In the genomic region with DNA sequence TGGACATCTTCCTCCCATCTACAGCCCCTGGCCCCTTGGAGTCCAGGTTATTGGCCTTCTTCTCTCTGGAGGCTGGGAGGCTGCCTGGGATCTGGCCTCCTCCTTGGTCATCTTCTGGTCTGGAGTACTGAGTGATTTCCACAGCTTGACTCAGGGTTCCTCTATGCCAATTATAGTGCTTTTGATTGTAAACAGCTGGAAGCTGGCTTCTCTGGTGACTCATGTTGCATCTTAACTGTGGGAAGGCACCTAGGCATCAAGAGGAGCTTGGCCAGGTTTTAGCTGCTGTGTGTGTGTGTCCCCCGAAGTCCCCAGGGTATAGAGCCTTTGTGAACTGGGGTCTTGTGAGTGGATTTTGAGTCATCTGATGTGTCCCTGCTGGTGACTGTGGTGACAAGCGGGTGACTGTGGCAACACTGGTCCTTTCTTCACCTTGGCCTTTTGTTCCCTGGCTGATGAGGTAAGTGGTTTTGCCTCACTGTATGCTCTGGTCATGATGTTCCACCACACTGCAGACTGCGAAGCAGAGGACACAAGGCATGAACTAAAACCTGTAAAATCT, we compare ENCODE assay signal across 21 mouse cellular contexts.
"Had no signal": no experiment of that assay in that cellular context is flagged by ENCODE, and none has a peak within 500 bp of the region (broad histone marks: within the 10 kb centered on the region; RNA-seq: fewer than 3 reads in every experiment).

No protein-coding gene starts in this region.

- H3K27me3 ChIP-seq: limb, embryonic 13.5 days; liver, embryonic 12.5 days; liver, embryonic 15.5 days; neural tube, embryonic 12.5 days; neural tube, embryonic 15.5 days; stomach, embryonic 15.5 days had no signal

- H3K9me3 ChIP-seq: limb, embryonic 10.5 days; limb, embryonic 13.5 days; liver, embryonic 12.5 days; liver, embryonic 15.5 days; neural tube, embryonic 15.5 days; stomach, embryonic 15.5 days had no signal

- H3K4me1 ChIP-seq: limb, embryonic 10.5 days; limb, embryonic 13.5 days; neural tube, embryonic 12.5 days; stomach, embryonic 15.5 days had no signal

- ATAC-seq: liver, embryonic 12.5 days had no signal

- H3K4me2 ChIP-seq: limb, embryonic 13.5 days; liver, embryonic 12.5 days; liver, embryonic 15.5 days; midbrain, embryonic 11.5 days; neural tube, embryonic 12.5 days; neural tube, embryonic 15.5 days; stomach, embryonic 15.5 days had no signal

- H3K27ac ChIP-seq: kidney, postnatal 0 days; layer of hippocampus, adult 2 months; limb, embryonic 10.5 days; limb, embryonic 13.5 days; liver, embryonic 12.5 days; liver, embryonic 15.5 days; neural tube, embryonic 12.5 days; neural tube, embryonic 15.5 days; stomach, embryonic 15.5 days had no signal

- DNase-seq: kidney, postnatal 25 days; layer of hippocampus, adult 9-11 months; liver; lung, adult 2 months; lung, postnatal 14 days; lung, postnatal 4 days; midbrain, embryonic 14.5 days; retina, postnatal 1 day; right cerebral cortex, postnatal 25 days; spleen, adult 18-20 months; thymus, postnatal 25 days had no signal

- H3K4me3 ChIP-seq: layer of hippocampus, adult 2 months; limb, embryonic 10.5 days; limb, embryonic 13.5 days; liver, embryonic 12.5 days; liver, embryonic 15.5 days; neural tube, embryonic 12.5 days; neural tube, embryonic 15.5 days; stomach, embryonic 15.5 days had no signal

- H3K36me3 ChIP-seq: liver, embryonic 15.5 days; stomach, embryonic 15.5 days had no signal

- H3K9ac ChIP-seq: limb, embryonic 13.5 days; liver, embryonic 12.5 days; liver, embryonic 15.5 days; neural tube, embryonic 12.5 days; neural tube, embryonic 15.5 days; stomach, embryonic 15.5 days had no signal
